Mouse (Mus musculus): ENCODE data around the gene Aip. TPM values are rescaled to one million over a fixed set of nuclear protein-coding genes. Genes with fewer than 3 reads are reported as not detected.
A peak's percentile ranks its signal among the peaks of the same experiment; 100 is the strongest.
"Not testable (repeated sequence)": the region's sequence is repeated elsewhere in the genome, so short reads cannot be mapped to it uniquely, and the experiment has no call there.

Aip gene
- total RNA-seq, 2 experiments from 2014 or later, result 62.1 to 63.2 TPM

GRCm38 (mm10) chr19:4091383-4091782 is 34.3 kb downstream of the Aip start:
- no peak for DNase-seq

GRCm38 (mm10) chr19:4090446-4090845 is 35.2 kb downstream of the Aip start:
- DNase-seq, result no peak

GRCm38 (mm10) chr19:4089128-4089527 is 36.5 kb downstream of the Aip start:
- DNase-seq, result no peak

GRCm38 (mm10) chr19:4088146-4088545 is 37.5 kb downstream of the Aip start:
- DNase-seq, result no peak

- DNase-seq, result peak in 1 of 2 experiments; percentile 28
Observed at GRCm38 (mm10) chr19:4087090-4087489, 38.6 kb downstream of the Aip start.

GRCm38 (mm10) chr19:4086156-4086555 is 39.5 kb downstream of the Aip start:
- DNase-seq, result no peak

- DNase-seq, result no peak
Observed at GRCm38 (mm10) chr19:4084984-4085383, 40.7 kb downstream of the Aip start.

- DNase-seq, result no peak
Observed at GRCm38 (mm10) chr19:4083826-4084225, 41.8 kb downstream of the Aip start.

- DNase-seq, result no peak
Observed at GRCm38 (mm10) chr19:4083316-4083715, 42.3 kb downstream of the Aip start.

- DNase-seq, result no peak
Observed at GRCm38 (mm10) chr19:4082219-4082965, 43.3 kb downstream of the Aip start.

GRCm38 (mm10) chr19:4081394-4081793 is 44.3 kb downstream of the Aip start, which contains the start of gene Cabp2:
Gene Cabp2, plus strand, starts transcription at chr19:4081578.
- no peak for DNase-seq

- DNase-seq, result no peak
Observed at GRCm38 (mm10) chr19:4080511-4081009, 45.1 kb downstream of the Aip start.

- no peak for DNase-seq
Observed at GRCm38 (mm10) chr19:4079594-4079993, 46.1 kb downstream of the Aip start.

- no peak for DNase-seq
Observed at GRCm38 (mm10) chr19:4075531-4075930, 50.1 kb downstream of the Aip start.

GRCm38 (mm10) chr19:4072706-4073424 is 52.8 kb downstream of the Aip start:
- no peak for DNase-seq

- no peak for DNase-seq
Observed at GRCm38 (mm10) chr19:4071406-4071805, 54.3 kb downstream of the Aip start.

- no peak for DNase-seq
Observed at GRCm38 (mm10) chr19:4070756-4071155, 54.9 kb downstream of the Aip start.

- no peak for DNase-seq
Observed at GRCm38 (mm10) chr19:4070311-4070710, 55.3 kb downstream of the Aip start.

GRCm38 (mm10) chr19:4068717-4069410 is 56.8 kb downstream of the Aip start:
- no peak for DNase-seq

GRCm38 (mm10) chr19:4068242-4068641 is 57.4 kb downstream of the Aip start:
- not testable (repeated sequence) for DNase-seq

- DNase-seq, result no peak
Observed at GRCm38 (mm10) chr19:4066877-4067276, 58.8 kb downstream of the Aip start.

- DNase-seq, result no peak
Observed at GRCm38 (mm10) chr19:4066280-4066679, 59.4 kb downstream of the Aip start.

- not testable (repeated sequence) for DNase-seq
Observed at GRCm38 (mm10) chr19:4064501-4064900, 61.2 kb downstream of the Aip start.
